Mouse (Mus musculus) CH12.LX (cell line): ENCODE data around the gene Slc44a1. TPM values are rescaled to one million over a fixed set of nuclear protein-coding genes. Genes with fewer than 3 reads are reported as not detected.

Source experiments
- DNase-seq: peaks from one replicate; pipeline ENCODE4 v3.0.0-alpha.2; 2013; ENCODE audit errors: extremely low read depth
- H3K27ac ChIP-seq: 2 replicates; pipeline ENCODE4 v1.5.1; 2012; ENCODE audit warnings: low read depth, mild to moderate bottlenecking, control low read depth, moderate library complexity; ENCODE audit not compliant: insufficient read depth
- H3K27me3 ChIP-seq: replicated peaks from 2 replicates; pipeline ENCODE3; 2012; ENCODE audit warnings: inconsistent platforms
- H3K36me3 ChIP-seq, 2 experiments: replicated peaks in 1 of 2; 2 replicates each; pipeline versions ENCODE3 to v1.6.1; 2012; ENCODE audit warnings: inconsistent platforms in 1 of 2, low read length in 1 of 2, mild to moderate bottlenecking in 1 of 2, mixed read lengths in 1 of 2, moderate library complexity in 1 of 2; ENCODE audit not compliant: control insufficient read depth in 1 of 2, insufficient read depth in 1 of 2
- H3K4me1 ChIP-seq, 2 experiments: 2 replicates each; pipeline ENCODE4 v1.6.1; 2012; ENCODE audit warnings: inconsistent platforms in 1 of 2, moderate library complexity in 1 of 2; ENCODE audit not compliant: insufficient read depth in 2 of 2, control insufficient read depth in 1 of 2
- H3K4me2 ChIP-seq: 2 replicates; pipeline ENCODE4 v1.6.1; 2012; ENCODE audit warnings: low read depth, mild to moderate bottlenecking, control low read depth; ENCODE audit not compliant: poor library complexity, insufficient read depth, severe bottlenecking
- H3K4me3 ChIP-seq, 3 experiments: fragments of 150-350 bp in 1 of 3; sonication (generic) in 1 of 3; replicated peaks in 1 of 3; 2 replicates each; pipeline versions ENCODE3 to v1.5.1; 2011 to 2012; ENCODE audit warnings: low read depth in 2 of 3, low read length in 2 of 3, mild to moderate bottlenecking in 2 of 3, moderate library complexity in 2 of 3, control low read depth in 1 of 3, improper control_type of control experiment in 1 of 3, inconsistent platforms in 1 of 3, mixed read lengths in 1 of 3; ENCODE audit not compliant: poor library complexity in 1 of 3
- H3K79me2 ChIP-seq: replicated peaks from 2 replicates; pipeline ENCODE4 v1.6.1; 2012; ENCODE audit warnings: mild to moderate bottlenecking, moderate library complexity; ENCODE audit not compliant: control insufficient read depth, poor library complexity, insufficient read depth, severe bottlenecking; ENCODE audit errors: extremely low read depth
- H3K9ac ChIP-seq: 2 replicates; pipeline ENCODE4 v1.6.1; 2012; ENCODE audit warnings: low read depth, mild to moderate bottlenecking, control low read depth, moderate library complexity; ENCODE audit not compliant: insufficient read depth
- H3K9me3 ChIP-seq: replicated peaks from 2 replicates; pipeline ENCODE3; 2012; ENCODE audit warnings: low read length, inconsistent platforms, mixed read lengths
- BHLHE40 ChIP-seq: IDR thresholded peaks from 2 replicates; pipeline ENCODE4 v1.6.1; 2011; ENCODE audit warnings: mild to moderate bottlenecking, low read depth, low read length, improper control_type of control experiment
- JUN ChIP-seq: IDR thresholded peaks from 2 replicates; pipeline ENCODE4 v1.6.1; 2011; ENCODE audit warnings: low read depth, mild to moderate bottlenecking, low read length, improper control_type of control experiment, moderate library complexity; ENCODE audit not compliant: insufficient read depth
- JUND ChIP-seq: conservative IDR thresholded peaks from 2 replicates; pipeline ENCODE4 v1.6.1; 2011; ENCODE audit warnings: low read depth, low read length, improper control_type of control experiment
- KAT2A ChIP-seq: IDR thresholded peaks from 2 replicates; pipeline ENCODE4 v1.6.1; 2012; ENCODE audit warnings: low read length, improper control_type of control experiment, inconsistent platforms; ENCODE audit not compliant: insufficient replicate concordance
- MAFK ChIP-seq: IDR thresholded peaks from 2 replicates; pipeline ENCODE4 v1.6.1; 2011; ENCODE audit warnings: low read length, improper control_type of control experiment; ENCODE audit not compliant: insufficient replicate concordance
- MAZ ChIP-seq: IDR thresholded peaks from 2 replicates; pipeline ENCODE4 v1.6.1; 2012; ENCODE audit warnings: low read depth, mild to moderate bottlenecking, inconsistent platforms, low read length, improper control_type of control experiment, moderate library complexity
- MEF2A ChIP-seq: IDR thresholded peaks from 2 replicates; pipeline ENCODE4 v1.6.1; 2014; ENCODE audit warnings: low read depth, mild to moderate bottlenecking, inconsistent platforms, low read length, improper control_type of control experiment, borderline replicate concordance
- NELFE ChIP-seq: IDR thresholded peaks from 2 replicates; pipeline ENCODE4 v1.6.1; 2011; ENCODE audit warnings: low read depth, low read length, improper control_type of control experiment
- NRF1 ChIP-seq: IDR thresholded peaks from 2 replicates; pipeline ENCODE4 v1.6.1; 2014; ENCODE audit warnings: low read depth, mild to moderate bottlenecking, inconsistent platforms, low read length, improper control_type of control experiment, moderate library complexity
- POLR2A ChIP-seq: IDR thresholded peaks from 2 replicates; pipeline ENCODE4 v1.6.1; 2011; ENCODE audit warnings: low read depth, mild to moderate bottlenecking, improper control_type of control experiment, low read length
- RCOR1 ChIP-seq: conservative IDR thresholded peaks from 2 replicates; pipeline ENCODE4 v1.6.1; 2012; ENCODE audit warnings: low read depth, mild to moderate bottlenecking, inconsistent platforms, low read length, improper control_type of control experiment
- TBP ChIP-seq: conservative IDR thresholded peaks from 2 replicates; pipeline ENCODE4 v1.6.1; 2011; ENCODE audit warnings: low read depth, low read length, improper control_type of control experiment
- UBTF ChIP-seq: IDR thresholded peaks from 2 replicates; pipeline ENCODE4 v1.6.1; 2012; ENCODE audit warnings: low read depth, mild to moderate bottlenecking, inconsistent platforms, low read length, improper control_type of control experiment, moderate library complexity
- USF1 ChIP-seq: IDR thresholded peaks from 2 replicates; pipeline ENCODE4 v1.6.1; 2014; ENCODE audit warnings: low read depth, mild to moderate bottlenecking, inconsistent platforms, low read length, improper control_type of control experiment
- USF2 ChIP-seq: conservative IDR thresholded peaks from 2 replicates; pipeline ENCODE4 v1.6.1; 2011; ENCODE audit warnings: low read depth, low read length, improper control_type of control experiment
- ZC3H11A ChIP-seq: IDR thresholded peaks from 2 replicates; pipeline ENCODE4 v1.6.1; 2012; ENCODE audit warnings: low read depth, mild to moderate bottlenecking, inconsistent platforms, low read length, improper control_type of control experiment
- ZMIZ1 ChIP-seq: IDR thresholded peaks from 2 replicates; pipeline ENCODE4 v1.6.1; 2012; ENCODE audit warnings: low read depth, mild to moderate bottlenecking, inconsistent platforms, low read length, improper control_type of control experiment
- dilution Hi-C: fragments of 300-500 bp; cut with MboI; formaldehyde crosslinking; loops from 2 replicates; pipeline ENCODE4 v1.14.3; 2020; ENCODE audit warnings: low sequenced_read_pairs; ENCODE audit not compliant: extremely low pct_unique_long_range_greater_than_20kb, extremely low pct_ligation_motif_present
- in situ Hi-C: fragments of 300-500 bp; cut with MboI; formaldehyde crosslinking; loops from 3 replicates; pipeline ENCODE4 v1.14.3; 2019; ENCODE audit warnings: low sequenced_read_pairs, low pct_ligation_motif_present, low pct_unique_long_range_greater_than_20kb, mixed read lengths
- polyA plus RNA-seq: library from polyadenylated mRNA; unstranded; fragments of >175 nt; gene quantifications from 2 replicates; pipeline ENCODE4 v1.2.1, GENCODE M21; 2012; ENCODE audit warnings: low read depth; ENCODE audit not compliant: insufficient read length
- total RNA-seq, 2 experiments: library from RNA; depleted of rRNA; stranded (reverse); fragments of 300-350 nt in 1 of 2; fragments of >200 nt in 1 of 2; gene quantifications; 2 replicates each; pipeline ENCODE4 v1.2.3; 2012 to 2014

Slc44a1 gene
- total and polyA plus RNA-seq, 3 experiments = 5.4 to 9.3 (median 6.6) TPM

- in situ Hi-C loops (no loop called here), dilution Hi-C loops (no loop called here)
- Histone ChIP-seq H3K4me3 (no peak overlapping the region), H3K9me3 (no peaks in the 10 kb centered on the region), H3K36me3 (no peaks in the 10 kb centered on the region), H3K27ac (no peak overlapping the region), H3K4me2 (no peak overlapping the region), H3K79me2 (no peaks in the 10 kb centered on the region), H3K4me1 (peaks cover 0 to 7% of the 10 kb centered on the region in 2 experiments; a peak in 2 of 4 replicates), H3K9ac (no peak overlapping the region), H3K27me3 (no peaks in the 10 kb centered on the region)
- no peak for DNase-seq
- TF ChIP-seq RCOR1 (no peak), MEF2A (no peak), USF1 (no peak), TBP (no peak), JUN (no peak), JUND (no peak)
These were observed 41.7 kb upstream of the Slc44a1 start for GRCm38 (mm10) chr4:53398561-53398960.

GRCm38 (mm10) chr4:53399428-53399827, 40.8 kb upstream of the Slc44a1 start:
- dilution Hi-C loops (no loop called here), in situ Hi-C loops (no loop called here)
- H3K79me2 ChIP-seq = no peaks in the 10 kb centered on the region
- H3K4me3 ChIP-seq = no peak overlapping the region
- no peaks in the 10 kb centered on the region for H3K27me3 ChIP-seq
- no peak overlapping the region for H3K4me2 ChIP-seq
- no peak for DNase-seq
- no peak overlapping the region for H3K9ac ChIP-seq
- no peaks in the 10 kb centered on the region for H3K9me3 ChIP-seq
- no peaks in the 10 kb centered on the region for H3K36me3 ChIP-seq
- no peak overlapping the region for H3K27ac ChIP-seq
- TF ChIP-seq NELFE = no peak
- no peak for TF ChIP-seq USF2
- TF ChIP-seq ZC3H11A = no peak
- TF ChIP-seq MAZ = no peak
- TF ChIP-seq MAFK = no peak
- no peak for TF ChIP-seq USF1
- no peak for TF ChIP-seq UBTF
- no peak for TF ChIP-seq JUN
- TF ChIP-seq POLR2A = no peak
- no peak for TF ChIP-seq KAT2A
- TF ChIP-seq BHLHE40 = no peak
- TF ChIP-seq, all 38 proteins: peak for 0
- peaks cover 0 to 7% of the 10 kb centered on the region in 2 experiments; a peak in 2 of 4 replicates for H3K4me1 ChIP-seq

GRCm38 (mm10) chr4:53403386-53403785, 36.8 kb upstream of the Slc44a1 start:
- dilution Hi-C loops = no loop called here
- no peak overlapping the region for H3K9ac ChIP-seq
- DNase-seq = no peak
- no peak overlapping the region for H3K4me3 ChIP-seq
- TF ChIP-seq NRF1 (no peak), POLR2A (no peak), ZMIZ1 (no peak)
- H3K79me2 ChIP-seq = no peaks in the 10 kb centered on the region
- H3K27ac ChIP-seq = no peak overlapping the region
- in situ Hi-C loops = no loop called here
- no peaks in the 10 kb centered on the region for H3K9me3 ChIP-seq
- H3K27me3 ChIP-seq = no peaks in the 10 kb centered on the region
- no peaks in the 10 kb centered on the region; a peak in 1 of 4 replicates for H3K4me1 ChIP-seq
- H3K36me3 ChIP-seq = no peaks in the 10 kb centered on the region
- H3K4me2 ChIP-seq = no peak overlapping the region
